Mouse (Mus musculus) stomach, embryonic 14.5 days (tissue): Measurements from ENCODE around the gene Poldip2. TPM values are rescaled to one million over a fixed set of nuclear protein-coding genes. Genes with fewer than 3 reads are reported as not detected.

Experiments
- ATAC-seq: fragments of 200-750 bp; cut with Nextera tagmentation; 2 replicates; pipeline ENCODE4 v1.8.0; 2017; ENCODE audit warnings: low read depth, moderate TSS enrichment; ENCODE audit not compliant: insufficient number of reproducible peaks, insufficient read depth, low FRiP score
- H3K27ac ChIP-seq: fragments of 300-500 bp; sonication (generic); 2 replicates; pipeline ENCODE4 v1.5.1; 2014; ENCODE audit warnings: mild to moderate bottlenecking, low read length, moderate library complexity, mixed read lengths
- H3K27me3 ChIP-seq: fragments of 300-500 bp; sonication (generic); 2 replicates; pipeline ENCODE4 v1.6.1; 2014; ENCODE audit warnings: low read length, control low read depth, mixed read lengths; ENCODE audit not compliant: control insufficient read depth, insufficient read depth
- H3K36me3 ChIP-seq: fragments of 300-500 bp; sonication (generic); 2 replicates; pipeline ENCODE4 v1.6.1; 2014; ENCODE audit warnings: mild to moderate bottlenecking, control low read depth, low read length, moderate library complexity, mixed read lengths; ENCODE audit not compliant: control insufficient read depth, insufficient read depth
- H3K4me1 ChIP-seq: fragments of 300-500 bp; sonication (generic); 2 replicates; pipeline ENCODE4 v1.6.1; 2014; ENCODE audit warnings: low read length, control low read depth, mixed read lengths; ENCODE audit not compliant: control insufficient read depth, insufficient read depth
- H3K4me2 ChIP-seq: fragments of 300-500 bp; sonication (generic); replicated peaks from 2 replicates; pipeline ENCODE4 v1.6.1; 2014; ENCODE audit warnings: low read depth, low read length, control low read depth
- H3K4me3 ChIP-seq: fragments of 300-500 bp; sonication (generic); 2 replicates; pipeline ENCODE4 v1.5.1; 2014; ENCODE audit warnings: low read depth, low read length, control low read depth
- H3K9ac ChIP-seq: fragments of 300-500 bp; sonication (generic); replicated peaks from 2 replicates; pipeline ENCODE4 v1.6.1; 2014; ENCODE audit warnings: low read depth, mild to moderate bottlenecking, control low read depth, low read length, moderate library complexity, mixed read lengths
- H3K9me3 ChIP-seq: fragments of 300-500 bp; sonication (generic); 2 replicates; pipeline ENCODE4 v1.6.1; 2016; ENCODE audit warnings: low read depth, low read length, control low read depth; ENCODE audit not compliant: control insufficient read depth
- WGBS: fragments of 180-500 bp; shearing (Covaris S2); extraction: QIAGEN DNeasy Blood & Tissue Kit; methylation state at CpG from one replicate; pipeline ENCODE4 v1.1.7; 2014; 5-methylcytosine and 5-hydroxymethylcytosine counted together
- polyA plus RNA-seq: library from polyadenylated mRNA; unstranded; fragments of >200 nt; fragmentation: Nextera tagmentation; extraction: Ambion mirVana; gene quantifications from 2 replicates; pipeline ENCODE4 v1.2.1, GENCODE M21; 2014

Poldip2 gene
- polyA plus RNA-seq, 1 experiment from 2014 or later = 131 TPM

DNA sequence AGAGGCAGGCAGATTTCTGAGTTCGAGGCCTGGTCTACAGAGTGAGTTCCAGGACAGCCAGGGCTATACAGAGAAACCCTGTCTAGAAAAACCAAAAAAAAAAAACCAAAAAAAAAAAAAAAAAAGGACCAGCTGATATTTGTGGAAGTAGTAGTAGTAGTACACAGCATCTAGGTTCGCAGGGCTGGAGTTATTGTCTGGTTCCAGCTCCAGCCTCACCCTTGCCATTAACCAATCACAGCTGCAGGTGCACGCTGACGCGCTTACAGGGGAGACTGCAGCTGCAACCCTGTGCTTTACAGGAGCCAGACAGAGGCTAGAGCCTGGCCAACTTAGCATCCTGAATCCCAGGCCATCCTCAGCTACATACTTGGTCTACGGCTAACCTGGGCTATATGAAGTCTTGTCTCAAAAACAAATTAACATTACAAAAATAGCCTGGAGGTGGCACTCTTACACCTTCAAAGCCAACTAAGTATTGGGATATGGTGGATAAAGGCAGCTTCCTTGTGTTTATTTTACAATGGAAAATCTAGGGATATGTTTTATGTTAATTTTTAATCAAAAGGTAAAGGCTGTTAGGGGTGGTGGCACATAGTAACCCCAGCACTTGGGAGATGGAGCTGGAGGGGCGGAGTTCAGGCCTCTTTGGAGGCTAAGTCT is 32.6 kb downstream of the Poldip2 start:
- H3K4me3 ChIP-seq = no peak overlapping the region
- no peak overlapping the region for H3K9ac ChIP-seq
- H3K4me1 ChIP-seq = peaks cover 4% of the 10 kb centered on the region; the same call in 1 of the 2 replicates
- H3K4me2 ChIP-seq = no peak overlapping the region
- WGBS = 89% methylated on average over 7 of the region's 7 CpGs
- H3K9me3 ChIP-seq = no peaks in the 10 kb centered on the region
- ATAC-seq = no peak
- H3K36me3 ChIP-seq = peaks cover 30% of the 10 kb centered on the region
- H3K27me3 ChIP-seq = no peaks in the 10 kb centered on the region
- H3K27ac ChIP-seq = no peak overlapping the region

- no peak overlapping the region for H3K9ac ChIP-seq
- no peaks in the 10 kb centered on the region for H3K9me3 ChIP-seq
- WGBS = 53% methylated on average over 8 of the region's 8 CpGs
- no peak overlapping the region for H3K4me3 ChIP-seq
- no peak overlapping the region for H3K27ac ChIP-seq
- no peaks in the 10 kb centered on the region for H3K27me3 ChIP-seq
- peaks cover 6% of the 10 kb centered on the region; the same call in 1 of the 2 replicates for H3K4me1 ChIP-seq
- peaks cover 27% of the 10 kb centered on the region for H3K36me3 ChIP-seq
- no peak overlapping the region for H3K4me2 ChIP-seq
- no peak for ATAC-seq
Measured at GRCm38 (mm10) chr11:78545181-78545580, 33.2 kb downstream of the Poldip2 start.

DNA sequence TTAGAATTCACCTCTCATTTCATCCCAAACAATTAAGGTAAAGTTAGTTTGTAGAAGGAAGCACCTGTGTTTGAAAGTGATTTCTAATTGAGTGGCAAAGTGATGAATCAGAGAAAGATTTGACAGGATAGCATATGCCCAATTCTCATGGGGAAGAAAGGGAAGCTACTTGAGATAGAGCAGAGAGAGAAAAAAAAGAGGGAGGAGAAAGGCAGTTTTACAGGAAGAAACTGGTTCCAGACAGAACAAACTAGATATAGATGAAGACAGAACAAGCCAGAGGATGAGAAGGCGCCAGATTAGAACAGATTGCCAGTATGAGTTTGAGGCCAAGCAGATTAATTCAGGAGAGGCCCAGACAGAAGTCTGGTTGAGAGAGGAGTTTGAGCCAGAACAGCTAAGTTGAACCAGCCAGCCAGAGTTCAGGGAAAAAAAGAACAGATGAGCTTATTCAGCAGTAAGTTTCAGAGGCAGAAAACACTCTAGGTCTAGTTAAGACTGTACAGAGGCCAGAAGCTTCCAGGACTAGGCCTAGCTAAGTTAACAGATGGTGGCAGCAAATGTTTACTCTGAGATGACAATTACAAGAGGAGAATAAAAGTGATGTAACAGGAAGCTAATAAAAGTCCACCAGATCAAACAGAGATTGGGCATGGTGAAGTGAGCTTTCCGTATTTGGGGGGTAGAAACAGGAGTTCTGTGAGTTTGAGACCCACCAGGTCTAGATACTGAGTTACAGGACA is 35.9 kb downstream of the Poldip2 start:
- ATAC-seq = no peak

GRCm38 (mm10) chr11:78549491-78549987 is 37.5 kb downstream of the Poldip2 start:
- no peaks in the 10 kb centered on the region; the same call in 1 of the 2 replicates for H3K9me3 ChIP-seq
- H3K27me3 ChIP-seq = no peaks in the 10 kb centered on the region
- no peak for ATAC-seq
- H3K4me2 ChIP-seq = peak overlapping the region; percentile 75
- H3K27ac ChIP-seq = no peak overlapping the region; the same call in 1 of the 2 replicates
- peak overlapping the region; percentile 65 for H3K4me3 ChIP-seq
- peaks cover 6% of the 10 kb centered on the region; the same call in 1 of the 2 replicates for H3K4me1 ChIP-seq
- WGBS = 3% methylated on average over 5 of the region's 5 CpGs
- H3K9ac ChIP-seq = peak overlapping the region; percentile 63
- 0 out of 2 replicates have a peak, but pooled peaks cover 4% of the 10 kb centered on the region for H3K36me3 ChIP-seq

More for the DNA sequence above, 35.9 kb downstream of the Poldip2 start:
- H3K4me2 ChIP-seq = no peak overlapping the region
- no peaks in the 10 kb centered on the region for H3K9me3 ChIP-seq
- no peak overlapping the region for H3K27ac ChIP-seq
- peaks cover 6% of the 10 kb centered on the region; the same call in 1 of the 2 replicates for H3K4me1 ChIP-seq
- WGBS = 82% methylated on average over 2 of the region's 2 CpGs
- H3K36me3 ChIP-seq = peaks cover 12% of the 10 kb centered on the region
- H3K4me3 ChIP-seq = no peak overlapping the region
- H3K9ac ChIP-seq = no peak overlapping the region
- no peaks in the 10 kb centered on the region for H3K27me3 ChIP-seq

DNA sequence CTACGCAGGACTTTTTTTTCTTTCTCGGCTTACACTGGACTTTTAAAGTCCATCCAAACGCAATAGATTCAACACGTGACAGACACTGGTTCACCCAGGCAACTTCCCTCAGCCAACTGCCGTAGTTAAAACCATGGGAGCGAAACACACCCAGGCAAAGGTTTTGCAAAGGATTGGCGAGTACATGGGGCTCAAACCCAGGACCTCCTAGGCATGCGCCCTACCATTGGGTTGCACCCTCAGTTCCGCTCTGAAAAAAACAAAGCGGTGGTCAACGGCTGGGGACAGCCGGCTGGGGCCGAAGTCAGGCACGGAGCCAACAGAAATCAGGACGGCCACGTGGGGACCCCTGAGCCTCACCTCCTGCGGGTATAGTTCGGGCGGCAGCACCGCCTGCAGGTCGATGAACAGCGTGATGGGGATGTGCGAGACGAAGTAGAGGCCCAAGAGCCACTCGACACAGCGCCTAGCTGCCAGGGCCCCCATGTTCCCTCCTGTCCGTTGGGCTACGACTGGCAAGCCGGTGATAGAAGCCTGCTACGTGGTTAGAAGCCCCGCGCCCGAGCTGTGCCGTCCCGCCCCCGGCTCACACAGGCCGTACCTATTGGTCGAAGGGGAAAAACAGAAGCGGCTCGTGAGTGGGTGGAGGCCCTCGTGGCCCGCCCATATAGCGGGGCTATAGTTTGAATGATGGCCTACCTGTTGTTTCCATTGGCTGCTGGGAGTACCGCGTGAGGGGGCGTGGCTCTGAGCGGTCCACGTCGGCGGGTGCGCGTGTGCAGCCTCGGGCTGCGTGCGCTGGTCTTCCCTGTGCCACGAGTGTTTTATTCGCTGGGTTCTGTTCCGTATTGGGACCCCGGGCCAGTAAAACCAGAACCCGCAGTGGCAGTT is 38.4 kb downstream of the Poldip2 start, which contains the start of gene Tmem97:
Gene Tmem97 (minus strand): TSS at position 610 of the 891 bp plus-strand sequence.
- Histone ChIP-seq H3K4me1 (peaks cover 6% of the 10 kb centered on the region; the same call in 1 of the 2 replicates), H3K4me3 (peak within 1 kb of the TSS; percentile 65), H3K27me3 (no peaks in the 10 kb centered on the region), H3K9ac (peak within 1 kb of the TSS; percentile 63), H3K9me3 (no peaks in the 10 kb centered on the region; the same call in 1 of the 2 replicates), H3K27ac (peak within 1 kb of the TSS; percentile 79), H3K4me2 (peak within 1 kb of the TSS; percentile 75), H3K36me3 (0 out of 2 replicates have a peak, but pooled peaks cover 3% of the 10 kb centered on the region)
- under 1% methylated on average over 60 of the region's 60 CpGs for WGBS
- peak; percentile 100 for ATAC-seq

- peak overlapping the region; percentile 75 for H3K4me2 ChIP-seq
- H3K4me1 ChIP-seq = peaks cover 6% of the 10 kb centered on the region; the same call in 1 of the 2 replicates
- H3K27me3 ChIP-seq = no peaks in the 10 kb centered on the region
- no peaks in the 10 kb centered on the region; the same call in 1 of the 2 replicates for H3K9me3 ChIP-seq
- 0 out of 2 replicates have a peak overlapping the region, but pooled peaks have one; percentile 38 for H3K9ac ChIP-seq
- H3K36me3 ChIP-seq = no peaks in the 10 kb centered on the region
- 33% methylated on average over 6 of the region's 6 CpGs for WGBS
- H3K27ac ChIP-seq = peak overlapping the region; percentile 72; the same call in 1 of the 2 replicates
- 0 out of 2 replicates have a peak, but pooled peaks have one; percentile 8 for ATAC-seq
- peak overlapping the region; percentile 65 for H3K4me3 ChIP-seq
Measured at GRCm38 (mm10) chr11:78551059-78551398, 39.0 kb downstream of the Poldip2 start.

GRCm38 (mm10) chr11:78555623-78556022 is 43.6 kb downstream of the Poldip2 start:
- Histone ChIP-seq H3K4me2 (no peak overlapping the region), H3K9ac (no peak overlapping the region), H3K27ac (peak overlapping the region; percentile 67; the same call in 1 of the 2 replicates), H3K36me3 (no peaks in the 10 kb centered on the region), H3K4me3 (no peak overlapping the region), H3K9me3 (no peaks in the 10 kb centered on the region; the same call in 1 of the 2 replicates), H3K4me1 (no peaks in the 10 kb centered on the region), H3K27me3 (no peaks in the 10 kb centered on the region)
- ATAC-seq = no peak
- 54% methylated on average over 3 of the region's 3 CpGs for WGBS
